In the genomic region with DNA sequence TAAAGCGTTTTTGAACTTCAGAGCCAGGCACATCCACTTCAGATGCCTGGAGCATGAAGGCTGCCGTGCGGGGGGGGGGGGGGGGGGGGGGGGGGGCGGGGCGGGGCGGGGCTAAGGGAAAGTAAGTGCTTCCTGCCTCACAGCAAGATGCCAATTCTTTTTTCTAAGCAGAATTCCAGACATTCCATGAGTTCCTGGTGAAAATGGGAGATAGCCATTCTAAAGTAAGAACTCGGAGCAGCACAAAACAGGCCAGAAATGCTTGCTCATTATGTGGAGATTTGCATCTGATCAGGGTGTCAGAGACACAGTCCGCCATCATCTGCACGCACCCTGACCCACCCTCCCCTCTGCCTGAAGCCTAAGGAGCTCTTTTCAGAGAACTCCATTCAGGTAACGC, we compare ENCODE assay signal across 9 mouse cellular contexts.
A peak's percentile ranks its signal among the peaks of the same experiment; 100 is the strongest.
DNase-seq lines count a peak whose midpoint lies in the region; ATAC-seq and TF ChIP-seq lines count a peak whose summit lies in the region.
"Had no signal": no experiment of that assay in that cellular context is flagged by ENCODE, and none has a peak within 500 bp of the region (broad histone marks: within the 10 kb centered on the region; RNA-seq: fewer than 3 reads in every experiment).

No protein-coding gene starts in this region.

- no peak overlapping the region for H3K9ac ChIP-seq in lung, embryonic 14.5 days
- no peak overlapping the region for H3K9ac ChIP-seq in hindbrain, embryonic 15.5 days
- H3K9ac ChIP-seq in liver, postnatal 0 days (replicated peaks): no peak overlapping the region
- H3K9ac ChIP-seq: liver, embryonic 14.5 days had no signal

- 7% methylated on average over 8 of the region's 10 CpGs for WGBS in lung, embryonic 14.5 days
- 2% methylated on average over 5 of the region's 10 CpGs for WGBS in hindbrain, embryonic 15.5 days
- 19% methylated on average over 6 of the region's 10 CpGs for WGBS in liver, postnatal 0 days (ENCODE audit: insufficient replicate concordance)

- no peaks in the 10 kb centered on the region for H3K36me3 ChIP-seq in lung, embryonic 14.5 days (ENCODE audit: insufficient read depth)
- no peaks in the 10 kb centered on the region for H3K36me3 ChIP-seq in hindbrain, embryonic 15.5 days
- H3K36me3 ChIP-seq in liver, postnatal 0 days (replicated peaks; ENCODE audit: insufficient read depth, low read length): no peaks in the 10 kb centered on the region

- no peaks in the 10 kb centered on the region for H3K27me3 ChIP-seq in lung, embryonic 14.5 days (ENCODE audit: insufficient read depth, low read length)
- no peaks in the 10 kb centered on the region for H3K27me3 ChIP-seq in hindbrain, embryonic 15.5 days
- H3K27me3 ChIP-seq in liver, postnatal 0 days (ENCODE audit: insufficient read depth, low read length): no peaks in the 10 kb centered on the region

- 0 out of 2 replicates have a peak overlapping the region, but pooled peaks have one; percentile 5 for H3K4me3 ChIP-seq in lung, embryonic 14.5 days (ENCODE audit: low read depth, low read length)
- H3K4me3 ChIP-seq in hindbrain, embryonic 15.5 days: no peak overlapping the region
- no peak overlapping the region for H3K4me3 ChIP-seq in liver, postnatal 0 days (ENCODE audit: low read depth, low read length)

- no peak for TF ChIP-seq CTCF in lung, embryonic 14.5 days (IDR thresholded peaks at IDR 0.05; ENCODE audit: low read depth)
- no peak for TF ChIP-seq CTCF in liver, postnatal 0 days (IDR thresholded peaks at IDR 0.05; ENCODE audit: low read depth)

- H3K4me1 ChIP-seq in lung, embryonic 14.5 days (ENCODE audit: insufficient read depth): no peaks in the 10 kb centered on the region
- no peaks in the 10 kb centered on the region for H3K4me1 ChIP-seq in hindbrain, embryonic 15.5 days (replicated peaks)
- H3K4me1 ChIP-seq in liver, postnatal 0 days (ENCODE audit: insufficient read depth): no peaks in the 10 kb centered on the region

- no peaks in the 10 kb centered on the region for H3K9me3 ChIP-seq in lung, embryonic 14.5 days (ENCODE audit: low read depth, low read length)
- H3K9me3 ChIP-seq in hindbrain, embryonic 15.5 days: no peaks in the 10 kb centered on the region
- H3K9me3 ChIP-seq in liver, postnatal 0 days (ENCODE audit: low read length): no peaks in the 10 kb centered on the region

- TF ChIP-seq EP300 in liver, postnatal 0 days (IDR thresholded peaks at IDR 0.05; ENCODE audit: low read depth): no peak

- DNase-seq in lung, embryonic 14.5 days: peak; percentile 73
- no peak for DNase-seq in lung, postnatal 14 days
- no peak for DNase-seq in liver, postnatal 0 days
- DNase-seq in yolk sac, embryonic 10.5 days (ENCODE audit: low spot score): peak; percentile 45
- no peak for DNase-seq in gastrocnemius, postnatal 4 days (ENCODE audit: low spot score in 2 of 2)
- no peak for DNase-seq in layer of hippocampus, adult 9-11 months
- no peak for DNase-seq in urinary bladder, postnatal 4 days (ENCODE audit: low spot score in 2 of 2)

- peak overlapping the region; percentile 58 for H3K27ac ChIP-seq in lung, embryonic 14.5 days (ENCODE audit: low read depth)
- H3K27ac ChIP-seq in hindbrain, embryonic 15.5 days (replicated peaks): no peak overlapping the region
- H3K27ac ChIP-seq in liver, postnatal 0 days (ENCODE audit: low read depth): no peak overlapping the region
- H3K27ac ChIP-seq: liver, embryonic 14.5 days had no signal

- ATAC-seq in lung, embryonic 14.5 days (ENCODE audit: insufficient read depth): peak; percentile 71
- ATAC-seq in hindbrain, embryonic 15.5 days (ENCODE audit: low FRiP score, low read depth): no peak
- no peak for ATAC-seq in liver, postnatal 0 days

- H3K4me2 ChIP-seq in lung, embryonic 14.5 days: peak overlapping the region; percentile 43
- peak overlapping the region; percentile 44 for H3K4me2 ChIP-seq in hindbrain, embryonic 15.5 days
- H3K4me2 ChIP-seq in liver, postnatal 0 days (ENCODE audit: low read depth, low read length): peak overlapping the region; percentile 9; the same call in 1 of the 2 replicates

Comparison
In these comparisons a context has a peak if more than half of its experiments do, and no peak if none do; other contexts are left out.
1. DNase-seq: peak in lung, embryonic 14.5 days (single experiment) and yolk sac, embryonic 10.5 days (single experiment); none in lung, postnatal 14 days (single experiment), liver, postnatal 0 days (single experiment), gastrocnemius, postnatal 4 days (0 of 2), layer of hippocampus, adult 9-11 months (single experiment) and urinary bladder, postnatal 4 days (0 of 2).
2. Peak in every context shown above with its lines, with median percentiles within 50 percentile points of each other: H3K4me2 ChIP-seq.